Mouse (Mus musculus) CD4-positive helper T cell, adult 2 months (primary cell): ENCODE results near the gene Auh.

Experiments used
- DNase-seq: peaks from one replicate; pipeline ENCODE4 v3.0.0-alpha.2; 2012; ENCODE audit warnings: low read depth, missing footprints, low spot score

Gene Auh

DNA sequence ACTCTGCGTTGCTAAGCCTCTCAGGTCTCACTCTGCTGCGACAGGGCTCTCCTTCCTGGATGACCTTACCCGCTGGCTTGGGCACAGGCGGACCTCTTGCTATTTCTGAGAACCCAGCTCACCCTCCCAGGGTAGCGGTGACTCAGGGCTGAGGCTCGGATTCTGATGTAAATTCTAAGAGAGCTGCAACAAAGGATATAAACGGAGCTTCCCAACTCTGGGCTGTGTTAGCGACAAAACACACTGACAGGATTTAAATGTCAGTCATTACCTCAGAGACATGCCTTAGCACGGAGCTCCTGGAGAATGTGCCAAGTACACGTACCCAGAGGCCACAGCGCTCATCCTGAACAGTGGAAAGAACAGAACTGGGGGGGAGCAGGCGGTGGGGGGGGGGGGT is 49.6 kb downstream of the Auh start:
- DNase-seq = no peak

DNA sequence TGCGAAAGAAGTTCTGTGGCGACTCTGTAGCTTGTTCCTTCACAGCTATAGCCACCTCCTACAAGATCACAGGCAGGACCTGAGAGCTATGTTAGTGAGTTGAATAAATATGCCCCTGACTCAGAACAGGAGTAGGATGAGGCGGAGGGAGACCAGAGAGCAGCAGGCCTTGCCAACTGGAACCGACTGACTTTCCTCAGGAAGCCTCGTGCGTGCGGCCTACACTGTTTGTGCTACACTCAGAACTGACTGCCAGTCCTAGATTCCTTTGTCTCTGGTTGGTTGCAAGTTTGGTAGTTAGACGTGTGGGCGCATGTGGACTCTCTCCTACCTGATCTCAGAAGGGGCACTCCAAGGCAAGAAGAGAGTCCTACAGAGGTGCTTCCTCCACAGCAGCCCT is 50.2 kb downstream of the Auh start:
- no peak for DNase-seq

GRCm38 (mm10) chr13:52878823-52879222 is 50.7 kb downstream of the Auh start:
- DNase-seq = no peak

DNA sequence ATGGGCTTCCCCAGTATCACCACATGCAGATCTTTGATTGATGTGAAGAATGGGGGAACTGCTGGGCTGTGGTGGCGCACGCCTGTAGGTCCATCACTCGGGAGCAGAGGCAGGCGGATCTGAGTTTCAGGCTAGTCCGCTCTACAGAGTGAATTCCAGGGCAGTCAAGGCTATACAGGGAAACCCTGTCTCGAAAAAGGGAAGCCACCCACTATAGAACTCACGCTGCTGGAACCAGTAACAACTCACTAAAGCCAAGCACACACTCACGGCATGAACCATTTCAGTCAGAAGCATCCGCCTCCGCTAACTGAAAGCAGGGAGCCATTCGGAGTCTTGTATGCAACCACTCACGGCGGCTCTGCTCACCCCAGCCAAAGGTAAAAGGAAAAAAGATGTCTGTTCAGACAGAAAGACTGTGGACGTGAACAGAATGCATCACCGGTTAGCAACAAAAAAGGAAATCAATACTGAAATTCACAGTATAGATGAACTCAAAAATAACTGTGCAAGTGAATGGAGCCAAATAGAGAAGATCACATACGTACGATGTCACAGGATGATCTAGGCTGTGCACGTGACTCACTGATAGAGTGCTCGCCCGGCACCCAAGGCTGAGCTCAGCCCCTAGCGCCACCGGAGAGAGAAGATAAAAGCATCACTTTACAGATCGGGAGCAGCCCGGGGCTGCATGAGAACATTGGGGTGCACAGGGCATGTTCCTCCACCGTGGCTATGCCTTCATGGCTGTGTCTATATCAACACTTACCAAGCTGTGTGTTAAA is 53.7 kb downstream of the Auh start:
- DNase-seq = no peak

- DNase-seq = peak; percentile 30
These were observed 54.4 kb downstream of the Auh start for GRCm38 (mm10) chr13:52875089-52875488.

DNA sequence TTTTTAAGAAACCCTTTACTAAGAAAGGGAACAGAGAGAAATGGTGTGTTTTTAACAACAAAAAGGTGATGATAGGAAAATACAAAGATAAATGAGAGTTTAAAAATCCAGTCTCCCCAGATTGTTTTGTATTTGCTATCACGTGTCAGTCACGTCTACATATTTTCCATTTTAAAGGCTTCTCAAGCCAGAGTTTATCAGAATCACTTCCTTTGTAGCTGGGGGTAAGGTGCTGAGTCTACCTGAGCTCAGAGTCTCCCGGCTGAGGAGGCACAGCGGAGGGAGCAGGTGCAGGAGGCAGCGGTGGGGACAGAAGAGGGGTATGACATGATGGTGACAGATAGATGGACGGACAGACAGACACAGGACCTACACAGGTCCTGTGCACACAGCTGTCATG is 55.1 kb downstream of the Auh start:
- peak; percentile 30 for DNase-seq

DNA sequence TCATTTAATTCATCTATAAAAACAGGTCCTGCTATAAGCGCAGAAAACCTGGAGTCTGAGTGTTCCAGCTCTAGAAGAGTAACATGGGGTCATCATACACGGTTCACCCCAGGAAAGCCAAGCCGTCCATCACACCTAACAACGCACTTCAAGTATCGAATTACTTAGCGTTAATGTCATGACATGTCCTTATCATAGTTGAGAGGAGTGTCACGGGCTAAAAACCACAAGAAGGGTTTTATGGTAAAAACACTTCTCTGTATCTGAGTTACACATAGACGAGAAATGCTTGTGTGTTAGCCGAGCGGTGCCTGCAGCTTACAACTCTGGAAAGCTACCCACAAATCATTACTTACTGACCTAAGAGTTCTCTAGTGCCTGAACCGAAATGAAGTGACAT is 55.6 kb downstream of the Auh start:
- DNase-seq = peak; percentile 42

- no peak for DNase-seq
These were observed 63.3 kb downstream of the Auh start for GRCm38 (mm10) chr13:52866005-52866792.

- DNase-seq = no peak
These were observed 66.0 kb downstream of the Auh start for GRCm38 (mm10) chr13:52863436-52863835.

GRCm38 (mm10) chr13:52860006-52860685 is 69.3 kb downstream of the Auh start:
- peak; percentile 31 for DNase-seq

DNA sequence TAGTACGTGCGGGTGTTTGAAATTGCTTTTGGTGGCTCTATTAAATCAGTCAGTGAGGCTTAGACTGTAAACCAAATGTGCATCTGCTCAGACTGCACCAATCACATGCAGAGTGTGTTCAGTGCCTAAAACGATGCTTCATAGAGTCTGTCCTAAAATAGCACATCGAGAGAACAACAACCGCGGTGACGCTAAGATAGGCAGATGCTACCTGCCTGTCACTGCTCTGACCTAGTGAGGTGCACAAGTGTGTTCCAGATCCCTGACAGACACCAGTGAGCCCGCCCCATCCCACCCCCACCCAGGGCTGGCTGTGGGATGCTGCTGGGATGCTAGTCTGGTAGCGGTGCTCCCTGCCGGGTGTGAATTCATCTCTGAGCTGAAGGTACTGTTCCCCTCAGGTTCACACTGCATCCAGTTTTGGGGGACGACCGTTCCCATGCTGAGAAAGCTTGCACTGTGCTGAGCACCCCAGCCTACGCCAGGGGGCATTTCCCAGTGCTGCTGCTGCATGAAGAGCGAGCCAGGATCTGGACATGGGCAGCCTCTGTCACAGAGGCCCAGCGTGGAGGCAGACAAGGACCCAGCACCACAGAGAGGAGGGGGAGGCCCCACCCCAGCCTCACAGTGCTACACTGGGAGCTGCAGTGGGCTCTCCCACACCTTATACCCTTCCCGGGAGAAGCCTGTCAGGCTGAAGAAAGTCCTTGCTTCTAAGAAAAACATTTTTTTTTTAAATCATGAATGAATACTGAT is 70.2 kb downstream of the Auh start:
- no peak for DNase-seq

GRCm38 (mm10) chr13:52858373-52858772 is 71.1 kb downstream of the Auh start:
- DNase-seq = no peak

DNA sequence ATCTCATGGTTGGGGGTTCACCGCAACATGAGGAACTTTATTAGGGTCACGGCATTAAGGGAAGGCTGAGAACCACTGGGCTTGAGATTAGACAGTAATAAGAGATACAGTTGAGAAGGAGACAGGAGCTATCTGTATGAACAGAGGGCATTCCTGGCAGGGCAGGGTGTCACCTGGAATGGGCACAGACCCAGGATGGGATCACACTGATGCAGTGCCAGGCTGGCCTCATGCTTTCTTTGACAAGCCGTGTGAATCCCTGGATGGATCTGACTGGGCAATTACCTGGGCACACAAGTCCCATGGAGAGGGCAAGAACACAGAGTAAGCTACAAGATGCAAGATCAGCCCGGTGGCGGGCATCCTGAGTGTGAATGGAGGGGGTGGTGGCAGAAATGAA is 71.7 kb downstream of the Auh start:
- no peak for DNase-seq

DNA sequence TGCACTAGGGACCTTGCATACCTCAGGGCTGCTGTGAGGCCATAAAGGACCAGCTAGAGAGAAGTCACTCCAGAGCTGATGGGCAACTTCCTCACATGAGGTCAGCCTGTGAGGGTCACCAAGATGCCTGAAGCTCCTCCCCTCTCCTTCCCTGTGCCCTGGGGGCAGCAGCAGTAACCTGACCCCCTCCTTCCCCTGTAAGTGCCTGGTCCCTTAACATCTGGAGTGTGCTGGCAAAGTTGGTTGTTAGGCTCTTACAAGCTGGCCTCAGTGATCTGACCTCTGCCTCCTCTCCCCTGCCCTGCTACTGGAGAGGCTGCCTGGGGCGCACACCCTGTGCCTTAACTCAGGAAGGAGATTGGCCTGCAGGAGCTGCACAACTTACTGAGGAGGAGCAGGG is 75.9 kb downstream of the Auh start:
- DNase-seq = no peak

GRCm38 (mm10) chr13:52851886-52852285 is 77.6 kb downstream of the Auh start:
- DNase-seq = no peak

- DNase-seq = no peak
These were observed 79.3 kb downstream of the Auh start for GRCm38 (mm10) chr13:52850024-52850723.

DNA sequence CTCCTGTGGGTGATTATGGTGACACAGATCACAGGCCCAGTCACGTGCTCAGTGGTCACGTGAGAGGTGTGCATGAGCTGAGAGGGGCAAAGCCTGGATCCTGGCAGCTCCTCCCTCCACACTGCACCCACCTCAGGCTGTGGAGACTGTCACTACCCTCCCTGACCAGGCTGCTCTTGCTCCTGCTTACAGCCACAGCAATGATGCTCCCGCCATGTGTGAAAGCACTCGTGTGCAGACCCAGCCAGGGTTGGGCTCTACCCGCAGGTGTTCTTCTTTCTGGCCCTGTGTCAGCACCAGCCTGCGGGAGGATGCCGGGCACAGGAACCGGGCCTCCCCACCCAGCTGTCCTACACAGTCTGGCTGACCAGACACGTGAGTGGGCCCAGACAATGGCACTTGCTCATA is 80.1 kb downstream of the Auh start:
- DNase-seq = peak; percentile 29

DNA sequence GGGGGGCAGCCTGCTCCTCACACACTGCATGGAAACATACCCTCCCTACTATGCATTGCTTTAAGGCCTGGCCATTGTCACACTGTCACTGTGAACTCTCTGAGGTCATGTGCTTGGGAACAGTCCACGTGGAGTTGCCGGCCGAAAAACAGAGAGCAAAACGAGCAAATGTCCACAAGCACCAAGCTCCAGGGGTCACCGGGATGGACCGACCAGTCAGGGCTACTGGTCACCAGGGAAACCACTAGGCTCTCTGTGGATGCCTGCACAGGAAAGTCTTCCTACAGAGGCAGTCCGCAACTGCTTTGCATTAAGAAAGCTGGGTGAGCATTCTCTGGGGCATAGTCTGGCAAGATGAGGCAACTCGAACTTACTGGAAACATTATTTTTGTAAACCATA is 82.0 kb downstream of the Auh start:
- no peak for DNase-seq

DNA sequence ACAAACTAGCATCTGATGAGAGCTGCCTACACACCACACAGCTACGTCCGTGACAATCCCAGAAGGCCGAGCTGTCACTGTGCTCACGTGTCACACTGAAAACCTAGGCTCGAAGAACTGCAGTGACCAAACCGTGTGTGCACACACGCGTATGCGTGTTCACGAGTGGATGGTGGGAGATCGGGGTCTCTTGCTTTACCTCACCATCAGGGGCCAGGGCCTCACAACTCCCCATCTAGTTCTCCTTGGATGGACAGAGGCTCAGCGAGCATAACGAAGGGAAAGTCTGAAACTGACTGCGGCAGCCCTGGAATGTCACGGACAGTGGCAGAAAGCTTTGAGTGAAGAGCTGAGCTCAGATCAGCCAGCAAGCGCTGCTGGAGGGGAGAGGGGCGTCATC is 82.4 kb downstream of the Auh start:
- DNase-seq = no peak

DNA sequence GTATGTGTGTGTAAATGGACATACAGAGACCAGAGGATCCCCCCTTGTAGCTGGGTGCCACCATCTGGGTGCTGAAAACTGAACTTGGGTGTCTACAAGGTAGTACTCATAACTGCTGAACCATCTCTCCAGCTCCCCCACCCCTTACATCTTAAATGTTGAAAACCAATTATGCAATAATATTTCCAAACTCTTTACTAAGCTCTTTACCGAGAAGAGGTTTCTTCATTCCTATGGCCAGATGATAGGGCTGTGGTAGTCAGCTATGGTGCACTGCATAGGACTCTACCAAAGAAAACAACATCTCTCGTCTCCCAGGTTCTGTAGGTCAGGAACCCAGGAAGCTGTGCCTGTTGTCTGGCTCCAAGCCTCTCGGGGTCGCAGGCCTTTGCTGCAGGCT is 83.9 kb downstream of the Auh start:
- no peak for DNase-seq

- DNase-seq = no peak
These were observed 85.8 kb downstream of the Auh start for GRCm38 (mm10) chr13:52843536-52844178.
